Mouse (Mus musculus): ENCODE data around the gene Mbnl2. TPM values are rescaled to one million over a fixed set of nuclear protein-coding genes. Genes with fewer than 3 reads are reported as not detected.
A peak's percentile ranks its signal among the peaks of the same experiment; 100 is the strongest.

Gene Mbnl2
- polyA plus RNA-seq, 1 experiment from 2014 or later, result 28.9 TPM

DNA sequence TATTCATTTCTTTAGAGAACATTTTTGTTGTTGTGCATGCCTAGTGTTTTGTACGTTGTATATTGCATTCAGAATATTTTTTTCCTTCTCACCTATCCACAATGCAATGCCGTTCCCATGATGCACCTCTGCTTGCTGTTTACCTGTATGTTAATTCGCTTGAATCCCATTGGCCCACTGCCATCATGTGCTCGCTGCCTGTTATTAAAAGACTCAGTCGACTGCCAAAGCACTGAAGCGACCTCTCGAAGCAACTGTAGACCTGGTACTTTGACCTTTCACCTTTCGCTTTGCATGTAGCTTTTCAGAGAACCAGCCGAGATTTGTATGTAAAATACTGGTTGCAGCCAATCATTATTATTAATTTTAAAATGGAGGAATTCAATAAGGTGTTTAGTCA lies 120.0 kb downstream of the Mbnl2 start:
- 88% methylated on average over 9 of the region's 9 CpGs for WGBS
- ATAC-seq (ENCODE audit: low FRiP score), result no peak

DNA sequence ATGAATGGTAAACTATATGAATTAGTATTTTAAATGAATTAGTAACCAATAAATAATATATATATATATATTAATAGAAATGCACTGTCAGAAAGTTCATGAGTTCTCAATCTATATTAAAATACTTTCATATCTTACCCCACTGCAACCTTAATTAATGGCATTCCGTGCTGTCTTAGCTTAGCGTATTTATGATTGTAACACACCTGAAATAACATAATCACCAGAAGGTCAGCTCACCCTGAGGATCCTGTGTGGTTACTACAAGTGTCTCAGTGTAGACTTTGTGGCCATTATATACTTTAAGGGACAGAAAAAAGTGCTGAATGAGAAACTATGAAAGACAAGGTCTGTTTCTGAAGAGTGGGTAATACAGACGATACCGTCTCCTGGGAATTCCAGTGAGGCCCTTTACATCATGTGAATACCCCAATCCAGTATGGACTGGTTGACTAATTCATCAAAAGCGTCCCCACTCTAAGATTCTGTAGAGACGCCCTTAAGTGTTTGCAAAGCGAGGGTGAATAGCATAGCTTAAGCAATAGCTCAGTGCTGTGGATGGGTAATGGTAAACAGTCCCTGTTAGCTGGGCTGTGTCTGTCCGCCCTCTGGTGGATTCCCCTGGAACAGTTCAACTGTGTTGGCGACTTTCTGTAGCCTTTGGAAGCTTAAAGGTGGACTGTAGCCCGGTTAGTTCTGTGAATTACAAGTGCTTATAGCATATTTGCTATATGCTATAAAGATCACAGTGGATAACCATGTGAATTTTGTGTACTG lies 122.6 kb downstream of the Mbnl2 start:
- H3K9me3 ChIP-seq (replicated peaks), result no peaks in the 10 kb centered on the region
- no peaks in the 10 kb centered on the region; the same call in 1 of the 2 replicates for H3K36me3 ChIP-seq
- H3K27ac ChIP-seq (replicated peaks), result no peak overlapping the region
- H3K27me3 ChIP-seq (replicated peaks), result no peaks in the 10 kb centered on the region
- 44% methylated on average over 10 of the region's 10 CpGs for WGBS
- H3K4me3 ChIP-seq (replicated peaks), result no peak overlapping the region
- H3K4me1 ChIP-seq, result 0 out of 2 replicates have a peak, but pooled peaks cover 3% of the 10 kb centered on the region
- no peak overlapping the region for H3K4me2 ChIP-seq
- no peak overlapping the region for H3K9ac ChIP-seq (replicated peaks)
- ATAC-seq (ENCODE audit: low FRiP score), result peak; percentile 86

More for the DNA sequence above, 120.0 kb downstream of the Mbnl2 start:
- H3K27ac ChIP-seq (replicated peaks), result no peak overlapping the region
- no peak overlapping the region for H3K9ac ChIP-seq (replicated peaks)
- H3K27me3 ChIP-seq (replicated peaks), result no peaks in the 10 kb centered on the region
- H3K4me3 ChIP-seq (replicated peaks), result no peak overlapping the region
- H3K9me3 ChIP-seq (replicated peaks), result no peaks in the 10 kb centered on the region
- 0 out of 2 replicates have a peak, but pooled peaks cover 3% of the 10 kb centered on the region for H3K4me1 ChIP-seq
- H3K4me2 ChIP-seq, result no peak overlapping the region
- H3K36me3 ChIP-seq, result no peaks in the 10 kb centered on the region

DNA sequence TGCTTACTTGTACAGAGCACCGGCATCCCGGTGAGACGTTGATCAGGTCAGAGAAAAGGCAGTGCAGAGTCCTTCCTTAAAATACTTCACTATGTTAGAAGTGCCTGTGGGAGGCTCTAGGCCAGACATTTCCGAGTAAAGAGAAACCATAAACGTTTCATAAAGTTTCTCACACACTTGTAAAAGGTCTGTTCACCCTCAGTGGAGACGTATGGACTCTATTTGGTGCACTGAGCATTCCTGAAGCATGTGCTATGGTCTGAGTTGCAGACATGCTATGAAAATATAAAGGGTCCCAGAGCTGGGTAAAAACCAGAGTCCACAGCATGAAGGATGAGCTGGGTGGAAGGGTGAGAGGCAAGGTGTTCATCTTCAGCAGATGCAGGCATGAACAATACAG lies 124.1 kb downstream of the Mbnl2 start:
- H3K4me2 ChIP-seq, result no peak overlapping the region
- H3K9ac ChIP-seq (replicated peaks), result no peak overlapping the region
- ATAC-seq (ENCODE audit: low FRiP score), result no peak
- H3K4me1 ChIP-seq, result 0 out of 2 replicates have a peak, but pooled peaks cover 3% of the 10 kb centered on the region
- H3K4me3 ChIP-seq (replicated peaks), result no peak overlapping the region
- no peaks in the 10 kb centered on the region for H3K27me3 ChIP-seq (replicated peaks)
- H3K36me3 ChIP-seq, result no peaks in the 10 kb centered on the region; the same call in 1 of the 2 replicates
- no peak overlapping the region for H3K27ac ChIP-seq (replicated peaks)
- no peaks in the 10 kb centered on the region for H3K9me3 ChIP-seq (replicated peaks)
- WGBS, result 88% methylated on average over 6 of the region's 6 CpGs

DNA sequence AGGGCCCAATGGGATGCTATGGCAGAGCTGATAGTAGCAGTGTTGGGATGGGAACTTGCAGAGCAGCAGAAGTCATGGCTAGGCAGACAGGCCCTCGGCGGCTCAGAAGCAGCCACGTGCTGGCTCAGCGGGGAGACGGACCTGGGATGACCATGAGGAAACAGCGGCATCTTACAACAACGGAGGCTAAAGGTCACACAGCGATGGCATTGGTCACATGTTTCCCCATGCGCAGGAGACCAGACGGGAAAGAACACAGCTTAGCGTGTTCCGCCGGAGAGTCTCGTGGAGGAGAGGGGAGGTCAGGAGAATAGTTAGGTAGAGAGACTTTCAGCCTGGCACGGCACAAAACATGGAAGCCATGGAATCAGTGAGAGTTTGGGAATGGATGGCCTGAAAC lies 125.7 kb downstream of the Mbnl2 start:
- Histone ChIP-seq H3K27ac (replicated peaks) (no peak overlapping the region), H3K4me1 (0 out of 2 replicates have a peak, but pooled peaks cover 3% of the 10 kb centered on the region), H3K36me3 (no peaks in the 10 kb centered on the region; the same call in 1 of the 2 replicates), H3K27me3 (replicated peaks) (no peaks in the 10 kb centered on the region), H3K9me3 (replicated peaks) (no peaks in the 10 kb centered on the region), H3K9ac (replicated peaks) (no peak overlapping the region), H3K4me3 (replicated peaks) (no peak overlapping the region), H3K4me2 (no peak overlapping the region)
- WGBS, result 85% methylated on average over 15 of the region's 15 CpGs
- no peak for ATAC-seq (ENCODE audit: low FRiP score)

DNA sequence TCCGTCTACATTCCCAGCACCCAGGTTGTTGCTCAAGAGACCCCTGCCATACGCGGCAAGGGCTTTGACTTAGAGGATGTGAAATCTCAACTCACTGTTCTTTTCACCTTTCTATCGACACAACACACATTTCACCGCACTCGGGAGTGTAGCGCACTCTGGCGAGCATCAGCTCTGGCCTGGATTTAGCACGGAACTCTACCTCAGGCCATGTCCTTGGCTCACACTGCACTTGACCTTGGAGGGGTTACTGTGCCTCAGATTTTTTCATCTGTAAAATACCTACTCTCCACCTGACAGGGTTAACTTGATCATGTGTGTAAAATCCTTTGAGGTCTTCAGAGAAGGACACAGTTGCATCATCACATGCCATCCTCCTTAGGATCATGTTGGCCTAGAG lies 127.2 kb downstream of the Mbnl2 start:
- H3K9ac ChIP-seq (replicated peaks), result no peak overlapping the region
- no peak for ATAC-seq (ENCODE audit: low FRiP score)
- H3K27me3 ChIP-seq (replicated peaks), result no peaks in the 10 kb centered on the region
- no peak overlapping the region for H3K4me2 ChIP-seq
- no peaks in the 10 kb centered on the region for H3K9me3 ChIP-seq (replicated peaks)
- H3K36me3 ChIP-seq, result no peaks in the 10 kb centered on the region; the same call in 1 of the 2 replicates
- H3K4me3 ChIP-seq (replicated peaks), result no peak overlapping the region
- H3K4me1 ChIP-seq, result peaks cover 6% of the 10 kb centered on the region; the same call in 1 of the 2 replicates
- H3K27ac ChIP-seq (replicated peaks), result no peak overlapping the region
- WGBS, result 97% methylated on average over 9 of the region's 9 CpGs

DNA sequence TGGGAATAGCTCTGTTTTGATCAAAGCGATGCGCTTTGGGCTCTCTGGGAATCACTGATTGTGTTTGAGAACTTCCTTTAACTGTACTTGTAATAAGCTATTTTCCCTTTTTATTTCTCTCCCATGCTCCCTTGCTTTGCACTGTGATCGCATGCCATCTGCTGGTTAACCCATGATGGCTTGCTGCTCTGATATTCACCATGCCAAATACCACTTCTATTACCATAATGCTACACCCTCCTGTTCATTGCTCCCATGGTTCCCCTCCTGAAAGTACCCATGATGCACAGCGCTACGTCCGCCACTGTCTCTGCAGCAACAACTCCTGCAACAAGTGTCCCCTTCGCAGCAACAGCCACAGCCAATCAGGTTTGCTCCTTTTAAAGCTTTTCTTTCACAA lies 128.9 kb downstream of the Mbnl2 start:
- H3K4me1 ChIP-seq, result peaks cover 3% of the 10 kb centered on the region; the same call in 1 of the 2 replicates
- ATAC-seq (ENCODE audit: low FRiP score), result no peak
- no peak overlapping the region for H3K4me2 ChIP-seq
- H3K27me3 ChIP-seq (replicated peaks), result no peaks in the 10 kb centered on the region
- no peaks in the 10 kb centered on the region; the same call in 1 of the 2 replicates for H3K36me3 ChIP-seq
- H3K27ac ChIP-seq (replicated peaks), result no peak overlapping the region
- no peak overlapping the region for H3K4me3 ChIP-seq (replicated peaks)
- no peaks in the 10 kb centered on the region for H3K9me3 ChIP-seq (replicated peaks)
- no peak overlapping the region for H3K9ac ChIP-seq (replicated peaks)
- 87% methylated on average over 7 of the region's 7 CpGs for WGBS

DNA sequence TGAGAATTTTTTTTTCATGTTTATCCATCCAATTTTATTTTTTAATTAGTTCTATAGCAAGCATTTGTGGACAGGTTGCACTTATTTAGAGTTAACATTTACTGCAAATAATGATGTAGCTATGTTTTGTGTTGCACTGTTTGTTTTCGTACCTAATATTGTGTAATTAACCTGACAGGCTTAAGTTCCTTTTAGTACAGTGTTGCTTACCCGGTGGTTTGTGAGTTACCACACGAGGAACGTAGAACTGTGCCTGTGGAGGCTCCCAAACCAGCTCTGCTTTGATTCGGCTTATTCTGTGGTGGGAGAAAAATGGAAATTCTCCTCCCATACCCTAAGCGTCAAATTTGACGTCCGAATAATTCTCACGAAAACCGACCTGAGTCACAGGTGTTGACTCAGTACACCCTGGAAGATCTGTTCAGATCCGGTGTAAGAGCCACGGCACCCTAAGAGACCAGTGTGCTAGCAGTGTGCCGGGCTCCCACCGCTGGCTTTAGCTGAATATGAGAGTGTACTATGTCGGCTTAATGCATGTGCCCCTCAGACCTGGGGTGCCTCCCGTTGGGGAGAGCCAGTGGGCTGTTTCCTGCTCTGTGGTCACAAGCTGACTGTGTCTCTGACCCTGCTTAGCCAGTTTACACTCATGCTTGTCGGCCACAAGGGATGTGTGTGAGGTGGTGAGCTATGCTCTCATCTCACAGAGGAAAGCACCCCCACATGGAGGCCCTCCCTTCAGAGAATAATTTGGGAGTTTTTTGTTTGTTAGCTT lies 129.5 kb downstream of the Mbnl2 start:
- 88% methylated on average over 17 of the region's 17 CpGs for WGBS

DNA sequence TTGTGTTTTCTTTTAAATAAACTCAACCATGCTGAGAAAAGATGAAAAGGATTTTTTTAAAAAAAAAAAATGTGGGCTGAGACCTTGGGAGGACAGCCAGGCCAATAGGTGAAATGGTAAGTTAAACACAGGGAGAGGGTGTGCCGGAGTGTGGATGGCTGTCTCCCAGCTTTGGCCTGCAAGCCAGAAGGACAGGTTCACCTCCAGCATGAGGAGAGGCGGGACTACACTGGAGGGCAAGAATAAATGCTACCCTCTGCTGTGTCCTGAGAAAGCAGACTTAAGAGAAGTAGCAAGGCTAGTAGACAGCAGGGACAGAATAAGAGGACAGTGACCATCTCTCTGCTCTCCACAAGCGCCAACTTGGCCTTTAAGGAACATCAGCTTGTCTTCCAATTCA lies 130.1 kb downstream of the Mbnl2 start:
- Histone ChIP-seq H3K4me3 (replicated peaks) (no peak overlapping the region), H3K36me3 (no peaks in the 10 kb centered on the region; the same call in 1 of the 2 replicates), H3K9ac (replicated peaks) (no peak overlapping the region), H3K27ac (replicated peaks) (no peak overlapping the region), H3K4me2 (no peak overlapping the region), H3K4me1 (peaks cover 3% of the 10 kb centered on the region; the same call in 1 of the 2 replicates), H3K9me3 (replicated peaks) (no peaks in the 10 kb centered on the region), H3K27me3 (replicated peaks) (no peaks in the 10 kb centered on the region)
- no peak for ATAC-seq (ENCODE audit: low FRiP score)
- WGBS, result 91% methylated on average over 3 of the region's 3 CpGs

More for the DNA sequence above, 129.5 kb downstream of the Mbnl2 start:
- no peaks in the 10 kb centered on the region for H3K9me3 ChIP-seq (replicated peaks)
- no peak overlapping the region for H3K9ac ChIP-seq (replicated peaks)
- no peak overlapping the region for H3K27ac ChIP-seq (replicated peaks)
- no peak overlapping the region for H3K4me3 ChIP-seq (replicated peaks)
- H3K27me3 ChIP-seq (replicated peaks), result no peaks in the 10 kb centered on the region
- H3K4me2 ChIP-seq, result no peak overlapping the region
- H3K4me1 ChIP-seq, result peaks cover 3% of the 10 kb centered on the region; the same call in 1 of the 2 replicates
- no peak for ATAC-seq (ENCODE audit: low FRiP score)
- H3K36me3 ChIP-seq, result no peaks in the 10 kb centered on the region; the same call in 1 of the 2 replicates

DNA sequence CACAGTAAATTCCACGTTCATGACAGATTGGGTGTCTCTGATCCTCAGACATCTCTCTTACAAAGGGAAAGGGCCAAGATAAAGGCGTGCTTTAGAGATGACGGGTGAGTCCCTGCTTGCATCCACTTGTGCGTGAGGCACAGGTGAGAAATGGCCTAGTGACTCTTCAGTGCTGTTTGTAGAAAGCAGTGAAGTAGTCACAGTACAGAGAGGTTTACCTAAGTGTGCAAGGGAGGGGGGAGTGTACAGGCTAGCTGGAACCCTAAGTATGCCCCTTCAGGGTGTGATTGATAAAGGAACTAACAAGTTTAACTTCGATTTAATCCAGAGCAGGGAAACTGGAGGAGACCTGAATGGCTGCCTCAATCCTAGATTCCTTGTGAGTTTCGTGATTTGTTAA lies 130.8 kb downstream of the Mbnl2 start:
- no peaks in the 10 kb centered on the region for H3K9me3 ChIP-seq (replicated peaks)
- no peaks in the 10 kb centered on the region for H3K27me3 ChIP-seq (replicated peaks)
- ATAC-seq (ENCODE audit: low FRiP score), result no peak
- no peak overlapping the region for H3K4me2 ChIP-seq
- no peak overlapping the region for H3K27ac ChIP-seq (replicated peaks)
- 83% methylated on average over 6 of the region's 6 CpGs for WGBS
- H3K36me3 ChIP-seq, result no peaks in the 10 kb centered on the region; the same call in 1 of the 2 replicates
- no peak overlapping the region for H3K4me3 ChIP-seq (replicated peaks)
- no peak overlapping the region for H3K9ac ChIP-seq (replicated peaks)
- peaks cover 3% of the 10 kb centered on the region; the same call in 1 of the 2 replicates for H3K4me1 ChIP-seq

DNA sequence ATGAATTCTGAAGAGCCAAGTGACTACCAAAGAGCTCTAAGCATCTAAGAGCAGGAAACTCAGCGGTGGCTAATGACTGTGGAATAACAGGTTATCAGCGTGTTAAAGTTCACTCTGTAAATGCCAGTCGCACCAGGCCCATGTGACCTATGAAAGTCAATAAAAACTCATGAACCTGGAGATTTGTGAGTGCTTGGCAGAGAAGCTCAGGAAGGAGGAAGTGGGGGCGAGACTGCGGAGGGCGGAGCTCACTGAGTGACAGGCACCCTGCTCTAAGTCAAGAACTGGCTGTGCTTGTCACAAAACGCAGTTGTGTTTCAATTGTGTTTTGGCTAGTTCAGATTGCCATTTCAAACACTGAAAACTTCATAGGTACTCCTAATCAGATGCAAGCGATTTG lies 131.4 kb downstream of the Mbnl2 start:
- Histone ChIP-seq H3K27ac (replicated peaks) (no peak overlapping the region), H3K4me1 (peaks cover 3% of the 10 kb centered on the region; the same call in 1 of the 2 replicates), H3K9me3 (replicated peaks) (no peaks in the 10 kb centered on the region), H3K9ac (replicated peaks) (no peak overlapping the region), H3K4me2 (no peak overlapping the region), H3K27me3 (replicated peaks) (no peaks in the 10 kb centered on the region), H3K4me3 (replicated peaks) (no peak overlapping the region), H3K36me3 (no peaks in the 10 kb centered on the region; the same call in 1 of the 2 replicates)
- ATAC-seq (ENCODE audit: low FRiP score), result no peak
- 81% methylated on average over 8 of the region's 8 CpGs for WGBS

DNA sequence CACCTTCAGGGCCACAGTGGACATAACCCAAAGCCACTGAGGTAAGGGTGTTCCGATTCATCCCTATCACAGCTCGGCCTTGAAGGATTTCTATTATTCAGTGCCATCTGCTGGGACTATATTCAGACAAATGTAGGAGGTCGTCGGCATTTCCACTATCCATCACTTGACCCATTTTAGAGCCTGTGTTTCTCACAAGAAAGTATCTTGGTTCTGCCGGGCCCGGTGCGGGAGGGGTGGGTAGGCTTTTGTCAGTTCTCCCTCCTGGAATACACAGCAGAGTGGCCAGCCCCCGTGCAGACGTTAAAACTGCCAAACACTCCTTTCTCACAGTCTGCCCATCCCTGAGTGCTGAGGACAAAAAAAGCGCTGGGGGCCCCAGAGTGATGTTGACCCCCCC lies 134.4 kb downstream of the Mbnl2 start:
- Histone ChIP-seq H3K4me1 (peaks cover 3% of the 10 kb centered on the region; the same call in 1 of the 2 replicates), H3K36me3 (no peaks in the 10 kb centered on the region), H3K27me3 (replicated peaks) (no peaks in the 10 kb centered on the region), H3K9ac (replicated peaks) (no peak overlapping the region), H3K4me2 (no peak overlapping the region), H3K27ac (replicated peaks) (no peak overlapping the region), H3K4me3 (replicated peaks) (no peak overlapping the region), H3K9me3 (replicated peaks) (no peaks in the 10 kb centered on the region)
- 94% methylated on average over 10 of the region's 10 CpGs for WGBS
- ATAC-seq (ENCODE audit: low FRiP score), result no peak
